Comparison of ENCODE assay signal across 8 mouse cellular contexts in the genomic region with DNA sequence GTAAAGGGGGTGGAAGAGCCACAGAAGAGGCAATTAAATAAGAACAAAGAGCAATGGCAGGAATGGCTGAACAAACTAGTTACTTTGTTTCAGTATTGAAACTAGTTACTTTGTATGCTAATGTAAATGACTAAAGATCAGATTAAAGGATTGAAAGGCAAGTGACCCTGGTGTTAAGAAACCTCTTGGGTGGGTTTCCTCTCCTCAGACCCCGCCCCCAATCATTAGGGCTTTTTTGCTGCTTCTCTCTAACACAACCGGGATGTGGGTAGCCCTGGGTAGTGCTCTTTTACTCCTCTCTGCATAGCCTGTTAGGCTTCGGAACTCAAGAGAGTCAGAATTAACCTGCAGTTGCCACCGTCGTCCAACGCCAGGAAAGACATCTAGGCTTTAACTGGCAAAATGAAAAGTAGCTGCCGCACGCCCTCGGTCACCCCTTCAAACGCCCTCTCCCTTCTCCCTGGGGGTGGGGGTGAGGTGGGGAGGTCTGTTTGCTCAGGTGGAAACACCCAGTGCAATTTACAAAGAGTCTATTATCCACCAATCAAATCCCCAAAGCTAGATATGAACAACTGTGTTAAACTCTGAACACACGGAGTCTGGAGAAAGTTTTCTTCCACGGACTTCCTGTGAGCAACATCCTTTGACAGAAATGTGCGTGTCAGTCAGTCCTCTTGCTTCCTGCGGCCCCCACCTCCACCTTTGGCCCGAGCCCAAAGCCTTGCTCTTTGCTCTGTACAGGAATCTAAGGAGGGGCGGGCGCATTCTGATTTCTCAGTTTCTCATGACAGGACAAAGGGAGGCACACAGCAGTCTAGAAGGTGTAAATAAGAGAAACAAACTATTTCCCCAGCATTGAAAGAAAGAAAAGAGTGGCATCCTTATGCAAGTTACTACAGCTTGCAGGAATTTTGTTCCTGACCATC. TPM values are rescaled to one million over a fixed set of nuclear protein-coding genes. Genes with fewer than 3 reads are reported as not detected.
DNase-seq lines count a peak whose midpoint lies in the region; ATAC-seq and TF ChIP-seq lines count a peak whose summit lies in the region.

No protein-coding gene starts in this region.

- peak overlapping the region; percentile 88 for H3K27ac ChIP-seq in gastrocnemius, adult 2 months
- H3K27ac ChIP-seq in hindbrain, embryonic 16.5 days (ENCODE audit: low read depth, low read length) = no peak overlapping the region; the same call in 1 of the 2 replicates
- H3K27ac ChIP-seq in liver, embryonic 12.5 days = no peak overlapping the region

- peak overlapping the region; percentile 87 for H3K4me3 ChIP-seq in gastrocnemius, adult 2 months
- H3K4me3 ChIP-seq in hindbrain, embryonic 16.5 days (ENCODE audit: low read length) = peak overlapping the region; percentile 42
- H3K4me3 ChIP-seq in liver, embryonic 12.5 days = peak overlapping the region; percentile 66

- peaks cover 12% of the 10 kb centered on the region; the same call in 1 of the 2 replicates for H3K4me1 ChIP-seq in hindbrain, embryonic 16.5 days (ENCODE audit: control insufficient read depth, insufficient read depth, low read depth, low read length)
- H3K4me1 ChIP-seq in liver, embryonic 12.5 days = peaks cover 17% of the 10 kb centered on the region

- peak overlapping the region; percentile 54 for H3K9ac ChIP-seq in hindbrain, embryonic 16.5 days (ENCODE audit: low read depth, low read length)
- peak overlapping the region; percentile 61; the same call in 1 of the 2 replicates for H3K9ac ChIP-seq in liver, embryonic 12.5 days

- TF ChIP-seq CTCF in gastrocnemius, adult 2 months (IDR thresholded peaks at IDR 0.05) = no peak

- no peaks in the 10 kb centered on the region for H3K9me3 ChIP-seq in hindbrain, embryonic 16.5 days (ENCODE audit: control insufficient read depth, low read length)
- H3K9me3 ChIP-seq in liver, embryonic 12.5 days (replicated peaks) = no peaks in the 10 kb centered on the region

- peak; percentile 15 to 35 for DNase-seq in layer of hippocampus, postnatal 10 days (ENCODE audit: low spot score in 2 of 2)
- no peak for DNase-seq in layer of hippocampus, adult 8-10 months (ENCODE audit: low spot score in 2 of 2)
- DNase-seq in cerebellum, adult 8-10 months = peak; percentile 10
- peak; percentile 66 for DNase-seq in gastrocnemius, adult 2 months
- DNase-seq in naive thymus-derived CD4-positive, alpha-beta T cell, adult 2 months (ENCODE audit: low read depth) = peak; percentile 82
- DNase-seq in thymus, postnatal 10 days (ENCODE audit: low spot score in 2 of 2) = peak; percentile 50 to 53

- ATAC-seq in hindbrain, embryonic 16.5 days = peak; percentile 34; the same call in 1 of the 2 replicates
- peak; percentile 47; the same call in 1 of the 2 replicates for ATAC-seq in liver, embryonic 12.5 days

- intact Hi-C loops in gastrocnemius, adult 2 months (cut with DNase I) = loop anchor here (5.0 kb wide), 1 partner anchor 39 kb away; a partner anchor contains a TSS

- 2% methylated on average over 17 of the region's 17 CpGs for WGBS in hindbrain, embryonic 16.5 days
- WGBS in liver, embryonic 12.5 days (ENCODE audit: insufficient replicate concordance) = 3% methylated on average over 17 of the region's 17 CpGs

- peak overlapping the region; percentile 61 for H3K4me2 ChIP-seq in hindbrain, embryonic 16.5 days (ENCODE audit: low read length)
- H3K4me2 ChIP-seq in liver, embryonic 12.5 days = peak overlapping the region; percentile 82

- H3K36me3 ChIP-seq in hindbrain, embryonic 16.5 days (ENCODE audit: control insufficient read depth, insufficient read depth, low read length) = no peaks in the 10 kb centered on the region
- H3K36me3 ChIP-seq in liver, embryonic 12.5 days = no peaks in the 10 kb centered on the region

- no peaks in the 10 kb centered on the region; the same call in 1 of the 2 replicates for H3K27me3 ChIP-seq in hindbrain, embryonic 16.5 days (replicated peaks; ENCODE audit: control insufficient read depth, insufficient read depth, low read length)
- H3K27me3 ChIP-seq in liver, embryonic 12.5 days (replicated peaks) = no peaks in the 10 kb centered on the region

RNA-seq across cellular contexts. Expression of a gene that starts 0.9 kb away (rescaled TPM):
- 1 to 10 TPM; 4.4 to 5.3 TPM for total RNA-seq in layer of hippocampus, postnatal 10 days (2021)
- 1 to 10 TPM; 3.7 to 8.2 (median 6.8) TPM for total RNA-seq in layer of hippocampus, adult 8-10 months (2022)
- total RNA-seq in gastrocnemius, adult 2 months (2021) = 1 to 10 TPM; 2.4 to 3.0 TPM
- polyA plus RNA-seq in hindbrain, embryonic 16.5 days (2015; fragmentation: Nextera tagmentation; extraction: Ambion mirVana) = 3.3 TPM in 2 replicates
- 3.0 and 3.2 TPM in 2 replicates for polyA plus RNA-seq in liver, embryonic 12.5 days (2016; fragmentation: Nextera tagmentation; extraction: Ambion mirVana)

RNA-seq across cellular contexts. Expression of a gene that starts 30.6 kb away (rescaled TPM):
- total RNA-seq in layer of hippocampus, postnatal 10 days (2021) = 10 to 100 TPM; 11.5 to 12.8 TPM
- total RNA-seq in layer of hippocampus, adult 8-10 months (2022) = 10 to 100 TPM; 11.1 to 27.8 (median 17.2) TPM
- total RNA-seq in gastrocnemius, adult 2 months (2021) = 10 to 100 TPM; 42.6 to 45.4 TPM
- 12.5 TPM in 2 replicates for polyA plus RNA-seq in hindbrain, embryonic 16.5 days (2015; fragmentation: Nextera tagmentation; extraction: Ambion mirVana)
- polyA plus RNA-seq in liver, embryonic 12.5 days (2016; fragmentation: Nextera tagmentation; extraction: Ambion mirVana) = 21.5 and 23.9 TPM in 2 replicates

RNA-seq across cellular contexts. Expression of a gene that starts 30.9 kb away (rescaled TPM):
- 10 to 100 TPM; 17.5 to 20.1 TPM for total RNA-seq in layer of hippocampus, postnatal 10 days (2021)
- 10 to 100 TPM; 19.1 to 21.3 (median 21.0) TPM for total RNA-seq in layer of hippocampus, adult 8-10 months (2022)
- 1 to 10 TPM; 8.3 to 8.9 TPM for total RNA-seq in gastrocnemius, adult 2 months (2021)
- polyA plus RNA-seq in hindbrain, embryonic 16.5 days (2015; fragmentation: Nextera tagmentation; extraction: Ambion mirVana) = 28.8 and 31.5 TPM in 2 replicates
- polyA plus RNA-seq in liver, embryonic 12.5 days (2016; fragmentation: Nextera tagmentation; extraction: Ambion mirVana) = 26.5 and 26.7 TPM in 2 replicates

RNA-seq across cellular contexts. Expression of a gene that starts 40.5 kb away (rescaled TPM):
- total RNA-seq in layer of hippocampus, postnatal 10 days (2021) = 100 to 1,000 TPM; 229 TPM
- total RNA-seq in layer of hippocampus, adult 8-10 months (2022) = 100 to 1,000 TPM; 158 to 176 (median 167) TPM
- 100 to 1,000 TPM; 249 to 333 TPM for total RNA-seq in gastrocnemius, adult 2 months (2021)
- polyA plus RNA-seq in hindbrain, embryonic 16.5 days (2015; fragmentation: Nextera tagmentation; extraction: Ambion mirVana) = 369 and 426 TPM in 2 replicates
- polyA plus RNA-seq in liver, embryonic 12.5 days (2016; fragmentation: Nextera tagmentation; extraction: Ambion mirVana) = 207 and 214 TPM in 2 replicates

Comparison
In these comparisons a context has a peak if more than half of its experiments do, and no peak if none do; other contexts are left out.
1. DNase-seq: peak in layer of hippocampus, postnatal 10 days (2 of 2), cerebellum, adult 8-10 months (single experiment), gastrocnemius, adult 2 months (single experiment), naive thymus-derived CD4-positive, alpha-beta T cell, adult 2 months (single experiment) and thymus, postnatal 10 days (2 of 2); none in layer of hippocampus, adult 8-10 months (0 of 2).
2. Peak in every context shown above with its lines, with median percentiles within 50 percentile points of each other: H3K4me3 ChIP-seq.